Mouse (Mus musculus) brain, embryonic 14.5 days (tissue): ENCODE data around the gene Nfic.

ENCODE experiments used
- CTCF ChIP-seq: fragments of 200-500 bp; IDR thresholded peaks from 2 replicates; pipeline ENCODE4 v1.5.1; 2012; ENCODE audit warnings: inconsistent platforms, mild to moderate bottlenecking, moderate library complexity, borderline replicate concordance; ENCODE audit not compliant: insufficient read depth, insufficient read length; ENCODE audit errors: extremely low read depth
- POLR2A ChIP-seq: fragments of 200-500 bp; IDR thresholded peaks from 2 replicates; pipeline ENCODE4 v1.6.1; 2012; ENCODE audit warnings: mild to moderate bottlenecking, inconsistent platforms, borderline replicate concordance; ENCODE audit not compliant: poor library complexity, insufficient read depth, insufficient read length, severe bottlenecking; ENCODE audit errors: extremely low read depth

DNA sequence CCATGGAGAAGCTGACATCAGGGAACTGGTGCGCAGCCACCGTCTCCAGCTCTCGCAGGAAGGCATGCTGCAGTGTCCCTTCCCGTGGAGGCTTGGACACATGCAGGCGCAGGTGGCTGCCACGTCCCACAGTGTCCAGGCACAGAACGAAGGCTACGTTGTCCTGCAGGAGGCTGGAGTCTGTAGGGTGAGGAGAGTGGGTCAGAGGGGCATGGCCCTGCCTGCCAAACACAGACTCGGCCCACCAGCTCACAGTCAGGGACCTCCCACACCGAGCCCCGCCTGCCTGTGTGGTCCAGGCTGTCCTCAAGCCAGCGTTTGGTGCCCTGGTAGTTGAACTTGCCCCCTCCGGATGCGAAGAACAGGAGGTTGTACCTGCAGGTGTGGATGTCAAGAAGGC lies 34.5 kb upstream of the Nfic start:
- TF ChIP-seq CTCF (no peak), POLR2A (no peak)
